Comparison of ENCODE assay signal across 10 mouse cellular contexts in genomic region chr4:149325411-149326162, GRCm38 (mm10). TPM values are rescaled to one million over a fixed set of nuclear protein-coding genes. Genes with fewer than 3 reads are reported as not detected.
A peak's percentile ranks its signal among the peaks of the same experiment; 100 is the strongest.
DNase-seq lines count a peak whose midpoint lies in the region; ATAC-seq and TF ChIP-seq lines count a peak whose summit lies in the region.
"Had no signal": no experiment of that assay in that cellular context is flagged by ENCODE, and none has a peak within 500 bp of the region (broad histone marks: within the 10 kb centered on the region; RNA-seq: fewer than 3 reads in every experiment).

No protein-coding gene starts in this region.

- H3K9ac ChIP-seq in ES-Bruce4 (ENCODE audit: low read depth, poor library complexity, severe bottlenecking) = no peak overlapping the region
- no peak overlapping the region for H3K9ac ChIP-seq in heart, embryonic 14.5 days (ENCODE audit: low read length)
- H3K9ac ChIP-seq: liver, embryonic 13.5 days; midbrain, embryonic 13.5 days had no signal

- no peak overlapping the region for H3K4me3 ChIP-seq in kidney, adult 2 months (ENCODE audit: insufficient read depth, low read depth, low read length)
- no peak overlapping the region for H3K4me3 ChIP-seq in ES-Bruce4 (ENCODE audit: low read depth, low read length)
- H3K4me3 ChIP-seq in heart, embryonic 14.5 days (ENCODE audit: control insufficient read depth in 1 of 2, insufficient read depth in 1 of 2, low read depth in 1 of 2, low read length in 2 of 2) = no peak overlapping the region
- H3K4me3 ChIP-seq: liver, embryonic 13.5 days; midbrain, embryonic 13.5 days had no signal

- TF ChIP-seq POLR2A in kidney, adult 2 months (IDR thresholded peaks at IDR 0.05; ENCODE audit: low read depth, low read length) = no peak
- TF ChIP-seq POLR2A in ES-Bruce4 (IDR thresholded peaks at IDR 0.05; ENCODE audit: insufficient read depth, low read length) = no peak

- no peaks in the 10 kb centered on the region for H3K27me3 ChIP-seq in kidney, adult 2 months (replicated peaks; ENCODE audit: control insufficient read depth, insufficient read depth, low read length)
- no peaks in the 10 kb centered on the region for H3K27me3 ChIP-seq in ES-Bruce4 (ENCODE audit: control insufficient read depth, insufficient read depth, low read length, poor library complexity, severe bottlenecking)
- H3K27me3 ChIP-seq in heart, embryonic 14.5 days (ENCODE audit: control insufficient read depth, insufficient read depth, low read length) = no peaks in the 10 kb centered on the region
- H3K27me3 ChIP-seq: liver, embryonic 13.5 days; midbrain, embryonic 13.5 days had no signal

- no peak overlapping the region for H3K4me2 ChIP-seq in heart, embryonic 14.5 days (ENCODE audit: low read length)
- H3K4me2 ChIP-seq: liver, embryonic 13.5 days; midbrain, embryonic 13.5 days had no signal

- H3K36me3 ChIP-seq in kidney, adult 2 months (ENCODE audit: control insufficient read depth, insufficient read depth, low read length) = peaks cover 3% of the 10 kb centered on the region; the same call in 1 of the 2 replicates
- peaks cover 16% of the 10 kb centered on the region for H3K36me3 ChIP-seq in ES-Bruce4 (ENCODE audit: control insufficient read depth, insufficient read depth, low read length, poor library complexity, severe bottlenecking)
- H3K36me3 ChIP-seq in heart, embryonic 14.5 days (ENCODE audit: control insufficient read depth, insufficient read depth, low read length) = peaks cover 35% of the 10 kb centered on the region

- peak; percentile 22; the same call in 1 of the 2 replicates for TF ChIP-seq CTCF in kidney, adult 2 months (conservative IDR thresholded peaks at IDR 0.05; ENCODE audit: insufficient read depth, insufficient read length, low read depth, low read length)
- peak; percentile 12 for TF ChIP-seq CTCF in ES-Bruce4 (IDR thresholded peaks at IDR 0.05; ENCODE audit: low read depth, low read length)

- H3K9me3 ChIP-seq in ES-Bruce4 (replicated peaks; ENCODE audit: control insufficient read depth, insufficient read depth, low read length, poor library complexity, severe bottlenecking) = no peaks in the 10 kb centered on the region
- no peaks in the 10 kb centered on the region for H3K9me3 ChIP-seq in heart, embryonic 14.5 days (ENCODE audit: control insufficient read depth, low read length)
- H3K9me3 ChIP-seq: liver, embryonic 13.5 days; midbrain, embryonic 13.5 days had no signal

- TF ChIP-seq EP300 in ES-Bruce4 (IDR thresholded peaks at IDR 0.05; ENCODE audit: insufficient read depth, low read depth, low read length) = no peak

- ATAC-seq in heart, embryonic 14.5 days (ENCODE audit: insufficient number of reproducible peaks, insufficient read depth, low FRiP score, low read depth) = 0 out of 2 replicates have a peak, but pooled peaks have one; percentile 44
- ATAC-seq: midbrain, embryonic 13.5 days had no signal

- WGBS in kidney, adult 2 months = 80% methylated on average over 10 of the region's 10 CpGs
- 58% methylated on average over 10 of the region's 10 CpGs for whole genome bisulfite sequencing in heart, embryonic 14.5 days

- peak; percentile 15 for DNase-seq in kidney, adult 2 months
- no peak for DNase-seq in kidney, adult 8-10 months
- DNase-seq in NIH3T3 (ENCODE audit: low read depth) = peak; percentile 62
- no peak for DNase-seq in spleen, postnatal 14 days (ENCODE audit: low spot score in 2 of 2)
- no peak for DNase-seq in layer of hippocampus, adult 9-11 months
- DNase-seq: cerebellum, postnatal 25 days; liver, embryonic 13.5 days had no signal

- H3K27ac ChIP-seq in kidney, adult 2 months (ENCODE audit: insufficient read depth, low read depth, low read length) = no peak overlapping the region
- no peak overlapping the region for H3K27ac ChIP-seq in ES-Bruce4 (ENCODE audit: insufficient read depth, low read length)
- H3K27ac ChIP-seq in heart, embryonic 14.5 days (replicated peaks in 1 of 2; ENCODE audit: control insufficient read depth in 1 of 2, insufficient read depth in 1 of 2, low read depth in 2 of 2, low read length in 2 of 2) = peak overlapping the region; percentile 23 to 25; a peak in 2 of 4 replicates
- H3K27ac ChIP-seq: liver, embryonic 13.5 days; midbrain, embryonic 13.5 days had no signal

- H3K4me1 ChIP-seq in kidney, adult 2 months (ENCODE audit: control insufficient read depth, insufficient read depth, low read length) = no peaks in the 10 kb centered on the region
- no peaks in the 10 kb centered on the region for H3K4me1 ChIP-seq in ES-Bruce4 (ENCODE audit: control insufficient read depth, insufficient read depth, low read length)
- H3K4me1 ChIP-seq in heart, embryonic 14.5 days (ENCODE audit: control insufficient read depth in 2 of 2, insufficient read depth in 2 of 2, low read length in 2 of 2) = peaks cover 21 to 37% of the 10 kb centered on the region in 2 experiments
- H3K4me1 ChIP-seq: liver, embryonic 13.5 days had no signal

RNA-seq across cellular contexts. Expression of gene Kif1b, which starts 18.1 kb away (rescaled TPM):
- polyA plus RNA-seq in kidney, adult 2 months (2012; rRNA removed) = 31.1 and 35.8 TPM in 2 replicates
- 40.0 and 54.7 TPM in 2 replicates for polyA plus RNA-seq in ES-Bruce4 (2011; ENCODE audit: insufficient read depth, insufficient read length, low read depth, missing spikeins)
- polyA plus RNA-seq in heart, embryonic 14.5 days (2014; fragmentation: Nextera tagmentation; extraction: Ambion mirVana) = 47.1 and 51.9 TPM in 2 replicates

Comparison
In these comparisons a context has a peak if more than half of its experiments do, and no peak if none do; other contexts are left out.
1. DNase-seq: peak in kidney, adult 2 months (single experiment) and NIH3T3 (single experiment); none in kidney, adult 8-10 months (0 of 2), spleen, postnatal 14 days (0 of 2) and layer of hippocampus, adult 9-11 months (single experiment).
2. H3K27ac ChIP-seq: peak in heart, embryonic 14.5 days (2 of 2); none in kidney, adult 2 months (single experiment) and ES-Bruce4 (single experiment).